Mouse (Mus musculus) heart, embryonic 12.5 days (tissue): ENCODE measurements at regions not wholly inside any gene's neighbourhood (a gene's known extent, or its start where the extent isn't known, plus 50 kb on each side); places are given as distances from the start of the nearest gene placed in this dataset.

Source experiments
- ATAC-seq: fragments of 200-750 bp; cut with Nextera tagmentation; 2 replicates; pipeline ENCODE4 v1.8.0; 2017; ENCODE audit warnings: moderate TSS enrichment, moderate library complexity; ENCODE audit not compliant: insufficient number of reproducible peaks, low FRiP score
- H3K27ac ChIP-seq: fragments of 300-500 bp; sonication (generic); 2 replicates; pipeline ENCODE4 v1.5.1; 2016; ENCODE audit warnings: mild to moderate bottlenecking, moderate library complexity; ENCODE audit not compliant: poor library complexity, severe bottlenecking
- H3K27me3 ChIP-seq: fragments of 300-500 bp; sonication (generic); replicated peaks from 2 replicates; pipeline ENCODE4 v1.6.1; 2016; ENCODE audit warnings: mild to moderate bottlenecking, moderate library complexity
- H3K36me3 ChIP-seq: fragments of 300-500 bp; sonication (generic); 2 replicates; pipeline ENCODE4 v1.6.1; 2016; ENCODE audit warnings: mild to moderate bottlenecking, moderate library complexity
- H3K4me1 ChIP-seq: fragments of 300-500 bp; sonication (generic); replicated peaks from 2 replicates; pipeline ENCODE4 v1.6.1; 2016; ENCODE audit warnings: mild to moderate bottlenecking
- H3K4me2 ChIP-seq: fragments of 300-500 bp; sonication (generic); 2 replicates; pipeline ENCODE4 v1.6.1; 2016; ENCODE audit warnings: mild to moderate bottlenecking, moderate library complexity
- H3K4me3 ChIP-seq: fragments of 300-500 bp; sonication (generic); 2 replicates; pipeline ENCODE4 v1.5.1; 2016; ENCODE audit warnings: mild to moderate bottlenecking
- H3K9ac ChIP-seq: fragments of 300-500 bp; sonication (generic); 2 replicates; pipeline ENCODE4 v1.6.1; 2016; ENCODE audit warnings: mild to moderate bottlenecking, moderate library complexity
- H3K9me3 ChIP-seq: fragments of 300-500 bp; sonication (generic); replicated peaks from 2 replicates; pipeline ENCODE4 v1.6.1; 2016; ENCODE audit warnings: mild to moderate bottlenecking, moderate library complexity
- WGBS: fragments of 180-500 bp; shearing (Covaris S2); methylation state at CpG from one replicate; pipeline ENCODE4 v1.1.7; 2016; 5-methylcytosine and 5-hydroxymethylcytosine counted together

DNA sequence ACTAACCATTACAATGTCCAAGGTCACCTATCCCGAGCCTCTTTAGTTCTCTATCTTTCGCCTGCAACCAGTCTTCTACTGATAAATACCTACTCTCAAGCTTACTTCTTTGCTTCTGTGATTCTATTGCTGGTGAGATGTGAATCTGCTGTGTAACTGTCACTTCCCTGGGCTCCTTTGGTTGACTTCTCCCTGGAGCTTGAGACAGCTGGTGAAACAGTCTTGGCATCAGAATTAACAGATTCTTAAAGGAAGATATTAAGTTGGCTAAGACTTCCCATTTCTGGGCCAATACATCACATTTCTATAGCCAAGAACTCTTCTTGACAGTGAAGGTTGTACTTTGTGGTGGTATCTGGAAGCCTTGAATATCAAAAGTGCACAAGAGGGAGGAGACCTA is 239.8 kb upstream of the B3gat1 start:
- WGBS: 71% methylated on average over 2 of the region's 2 CpGs

DNA sequence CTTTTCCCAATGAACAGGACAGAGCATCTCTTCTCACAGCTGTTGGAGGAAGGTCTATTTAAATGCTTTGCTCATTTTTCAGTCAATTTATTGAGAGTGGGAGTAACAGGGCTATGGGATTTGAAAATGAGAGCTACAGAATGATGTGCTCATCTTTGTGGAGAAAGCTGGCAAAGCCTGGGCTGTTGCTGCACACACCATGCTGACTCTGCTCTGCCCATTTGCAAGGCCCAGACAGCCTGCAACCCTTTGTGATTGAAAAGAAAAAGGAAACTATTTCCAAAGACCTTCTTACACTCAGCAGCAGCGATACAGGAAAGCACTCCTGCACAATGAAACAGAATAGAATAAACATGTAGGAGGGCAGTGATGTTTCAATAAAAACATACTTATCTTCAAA is 231.5 kb upstream of the B3gat1 start:
- WGBS: 48% methylated on average over 1 of the region's 1 CpGs
- Histone ChIP-seq H3K9me3 (no peaks in the 10 kb centered on the region), H3K4me2 (no peak overlapping the region), H3K9ac (no peak overlapping the region), H3K4me1 (no peaks in the 10 kb centered on the region), H3K36me3 (no peaks in the 10 kb centered on the region), H3K27ac (no peak overlapping the region), H3K4me3 (no peak overlapping the region), H3K27me3 (no peaks in the 10 kb centered on the region)
- no peak for ATAC-seq

More for the DNA sequence above, 239.8 kb upstream of the B3gat1 start:
- no peak overlapping the region for H3K9ac ChIP-seq
- H3K27ac ChIP-seq: no peak overlapping the region
- no peaks in the 10 kb centered on the region for H3K9me3 ChIP-seq
- H3K4me3 ChIP-seq: no peak overlapping the region
- no peaks in the 10 kb centered on the region for H3K27me3 ChIP-seq
- no peak for ATAC-seq
- H3K4me1 ChIP-seq: no peaks in the 10 kb centered on the region
- no peak overlapping the region for H3K4me2 ChIP-seq
- no peaks in the 10 kb centered on the region for H3K36me3 ChIP-seq

- Histone ChIP-seq H3K4me1 (no peaks in the 10 kb centered on the region), H3K9ac (no peak overlapping the region), H3K27me3 (no peaks in the 10 kb centered on the region), H3K36me3 (no peaks in the 10 kb centered on the region), H3K4me2 (no peak overlapping the region), H3K4me3 (no peak overlapping the region), H3K9me3 (no peaks in the 10 kb centered on the region), H3K27ac (no peak overlapping the region)
- 82% methylated on average over 2 of the region's 2 CpGs for WGBS
- no peak for ATAC-seq
Measured at GRCm38 (mm10) chr9:26505941-26506340, 227.6 kb upstream of the B3gat1 start.

GRCm38 (mm10) chr9:26518651-26519050 is 214.9 kb upstream of the B3gat1 start:
- Histone ChIP-seq H3K9ac (no peak overlapping the region), H3K4me1 (peaks cover 4% of the 10 kb centered on the region), H3K9me3 (no peaks in the 10 kb centered on the region), H3K36me3 (no peaks in the 10 kb centered on the region), H3K27ac (no peak overlapping the region), H3K27me3 (no peaks in the 10 kb centered on the region), H3K4me3 (no peak overlapping the region), H3K4me2 (no peak overlapping the region)
- 59% methylated on average over 2 of the region's 2 CpGs for WGBS
- no peak for ATAC-seq

- ATAC-seq: no peak
- H3K9me3 ChIP-seq: no peaks in the 10 kb centered on the region
- H3K4me2 ChIP-seq: no peak overlapping the region
- no peak overlapping the region for H3K4me3 ChIP-seq
- no peak overlapping the region for H3K9ac ChIP-seq
- H3K36me3 ChIP-seq: no peaks in the 10 kb centered on the region
- no peak overlapping the region for H3K27ac ChIP-seq
- no peaks in the 10 kb centered on the region for H3K27me3 ChIP-seq
- H3K4me1 ChIP-seq: peaks cover 4% of the 10 kb centered on the region
- 43% methylated on average over 5 of the region's 5 CpGs for WGBS
Measured at GRCm38 (mm10) chr9:26519581-26520501, 213.7 kb upstream of the B3gat1 start.

- Histone ChIP-seq H3K9me3 (no peaks in the 10 kb centered on the region), H3K4me2 (no peak overlapping the region), H3K27ac (no peak overlapping the region), H3K4me1 (peaks cover 4% of the 10 kb centered on the region), H3K27me3 (no peaks in the 10 kb centered on the region), H3K9ac (no peak overlapping the region), H3K4me3 (no peak overlapping the region), H3K36me3 (no peaks in the 10 kb centered on the region)
- 26% methylated on average over 1 of the region's 1 CpGs for WGBS
- ATAC-seq: no peak
Measured at GRCm38 (mm10) chr9:26524089-26524488, 209.4 kb upstream of the B3gat1 start.

DNA sequence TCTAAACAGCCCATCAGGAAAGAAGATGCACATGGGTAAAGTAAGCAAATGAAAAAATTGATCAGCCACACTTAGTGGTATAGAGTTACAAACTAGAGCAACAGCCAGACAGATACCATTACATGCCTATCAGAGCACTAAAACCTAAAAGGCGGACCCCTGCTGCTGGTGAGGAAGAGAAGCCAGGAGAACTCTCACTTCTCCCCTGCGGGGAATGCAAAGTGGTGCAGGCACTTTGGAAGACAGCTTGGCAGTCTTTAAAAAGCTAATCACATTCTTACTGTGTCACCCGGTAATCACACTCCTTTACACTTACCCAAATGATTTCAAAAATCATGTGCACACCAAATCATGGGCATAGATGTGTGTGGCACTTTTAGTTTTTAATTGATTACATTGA is 204.8 kb upstream of the B3gat1 start:
- no peaks in the 10 kb centered on the region for H3K4me1 ChIP-seq
- no peak overlapping the region for H3K27ac ChIP-seq
- no peaks in the 10 kb centered on the region for H3K9me3 ChIP-seq
- ATAC-seq: no peak
- no peak overlapping the region for H3K9ac ChIP-seq
- no peaks in the 10 kb centered on the region for H3K36me3 ChIP-seq
- no peak overlapping the region for H3K4me2 ChIP-seq
- no peak overlapping the region for H3K4me3 ChIP-seq
- 8% methylated on average over 3 of the region's 3 CpGs for WGBS
- H3K27me3 ChIP-seq: no peaks in the 10 kb centered on the region

- H3K27me3 ChIP-seq: no peaks in the 10 kb centered on the region
- H3K4me1 ChIP-seq: no peaks in the 10 kb centered on the region
- no peak overlapping the region for H3K27ac ChIP-seq
- WGBS: 59% methylated on average over 2 of the region's 2 CpGs
- no peak overlapping the region for H3K9ac ChIP-seq
- ATAC-seq: no peak
- no peak overlapping the region for H3K4me2 ChIP-seq
- H3K4me3 ChIP-seq: no peak overlapping the region
- no peaks in the 10 kb centered on the region for H3K9me3 ChIP-seq
- H3K36me3 ChIP-seq: no peaks in the 10 kb centered on the region
Measured at GRCm38 (mm10) chr9:26539042-26539441, 194.5 kb upstream of the B3gat1 start.

DNA sequence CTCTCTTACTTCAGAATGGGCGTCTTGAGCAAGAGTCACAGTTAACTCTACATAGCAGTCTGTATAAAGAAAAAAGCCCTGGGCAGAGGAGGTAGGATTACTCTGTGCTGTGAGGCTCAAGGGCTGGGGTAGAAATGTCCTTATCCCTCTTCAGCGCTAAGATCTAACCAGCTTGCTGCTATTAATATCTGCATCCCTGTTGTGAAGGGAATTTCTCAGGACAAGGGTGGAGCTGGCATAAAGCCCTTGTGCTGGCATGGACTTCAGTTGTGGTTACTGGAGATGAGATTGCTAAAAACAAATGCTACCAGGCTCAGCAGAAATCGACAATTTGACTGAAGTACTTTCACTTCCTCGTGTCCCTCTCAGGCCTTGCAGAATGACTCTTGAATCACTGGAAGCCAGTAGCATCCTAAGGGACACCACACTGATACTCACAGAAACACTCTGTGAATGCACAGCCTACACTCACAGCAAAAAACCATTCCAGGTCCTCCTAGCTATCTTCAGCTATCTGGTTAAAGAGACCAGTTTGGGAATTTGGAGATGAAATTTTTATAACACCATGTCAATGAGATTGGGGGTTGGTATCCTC is 185.1 kb upstream of the B3gat1 start:
- no peak overlapping the region for H3K9ac ChIP-seq
- H3K4me1 ChIP-seq: no peaks in the 10 kb centered on the region
- no peak overlapping the region for H3K4me3 ChIP-seq
- no peak overlapping the region for H3K27ac ChIP-seq
- 0 out of 2 replicates have a peak overlapping the region, but pooled peaks have one; percentile 1 for H3K4me2 ChIP-seq
- no peaks in the 10 kb centered on the region for H3K9me3 ChIP-seq
- WGBS: 39% methylated on average over 4 of the region's 4 CpGs
- H3K27me3 ChIP-seq: no peaks in the 10 kb centered on the region
- no peak for ATAC-seq
- no peaks in the 10 kb centered on the region for H3K36me3 ChIP-seq

- H3K9me3 ChIP-seq: no peaks in the 10 kb centered on the region
- no peak overlapping the region for H3K9ac ChIP-seq
- no peaks in the 10 kb centered on the region for H3K27me3 ChIP-seq
- H3K4me3 ChIP-seq: no peak overlapping the region
- H3K36me3 ChIP-seq: no peaks in the 10 kb centered on the region
- no peaks in the 10 kb centered on the region for H3K4me1 ChIP-seq
- no peak overlapping the region for H3K4me2 ChIP-seq
- WGBS: 63% methylated on average over 4 of the region's 4 CpGs
- no peak for ATAC-seq
- no peak overlapping the region for H3K27ac ChIP-seq
Measured at GRCm38 (mm10) chr9:26549118-26549517, 184.4 kb upstream of the B3gat1 start.

- no peak for ATAC-seq
- WGBS: 61% methylated on average over 2 of the region's 2 CpGs
- no peaks in the 10 kb centered on the region for H3K9me3 ChIP-seq
Measured at GRCm38 (mm10) chr9:26549551-26549950, 184.0 kb upstream of the B3gat1 start.

More at GRCm38 (mm10) chr9:26549551-26549950, 184.0 kb upstream of the B3gat1 start:
- no peak overlapping the region for H3K4me3 ChIP-seq
- no peak overlapping the region for H3K9ac ChIP-seq
- H3K27ac ChIP-seq: no peak overlapping the region
- H3K36me3 ChIP-seq: no peaks in the 10 kb centered on the region
- no peak overlapping the region for H3K4me2 ChIP-seq
- no peaks in the 10 kb centered on the region for H3K4me1 ChIP-seq
- no peaks in the 10 kb centered on the region for H3K27me3 ChIP-seq
